Mouse (Mus musculus): ENCODE results near the gene Atg14. TPM values are rescaled to one million over a fixed set of nuclear protein-coding genes. Genes with fewer than 3 reads are reported as not detected.

Atg14 gene
- total RNA-seq, 4 experiments from 2014 or later: 18.2 to 21.9 (median 20.7) TPM

GRCm38 (mm10) chr14:47510244-47510643 lies 60.2 kb downstream of the Atg14 start:
- no peak for DNase-seq (ENCODE audit: low spot score in 2 of 2)

- DNase-seq (ENCODE audit: low spot score in 2 of 2): no peak
Observed at GRCm38 (mm10) chr14:47508035-47508434, 62.4 kb downstream of the Atg14 start.

GRCm38 (mm10) chr14:47506676-47507075 lies 63.8 kb downstream of the Atg14 start:
- DNase-seq (ENCODE audit: low spot score in 2 of 2): no peak

DNA sequence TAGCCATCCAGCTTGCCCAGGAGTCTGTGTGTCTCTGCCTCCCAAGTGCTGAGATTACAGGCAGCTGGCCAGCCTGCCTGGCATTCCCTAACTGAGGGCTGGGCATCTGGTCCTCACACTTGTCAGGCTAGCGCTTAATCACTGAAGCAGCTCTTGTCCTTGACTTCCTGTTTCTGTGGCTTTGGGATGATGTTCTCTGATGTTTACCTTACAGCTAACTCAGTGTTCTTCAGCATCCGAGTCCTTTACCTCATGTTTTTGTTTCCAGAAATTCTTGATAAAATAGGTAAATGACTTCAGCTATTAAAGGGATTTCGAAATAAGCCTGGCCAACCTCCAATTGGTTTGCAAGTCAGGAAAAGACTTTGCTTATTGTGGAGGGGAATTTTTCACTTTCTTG lies 66.4 kb downstream of the Atg14 start:
- peak in 1 of 2 experiments; percentile 32 for DNase-seq (ENCODE audit: low spot score in 2 of 2)

DNA sequence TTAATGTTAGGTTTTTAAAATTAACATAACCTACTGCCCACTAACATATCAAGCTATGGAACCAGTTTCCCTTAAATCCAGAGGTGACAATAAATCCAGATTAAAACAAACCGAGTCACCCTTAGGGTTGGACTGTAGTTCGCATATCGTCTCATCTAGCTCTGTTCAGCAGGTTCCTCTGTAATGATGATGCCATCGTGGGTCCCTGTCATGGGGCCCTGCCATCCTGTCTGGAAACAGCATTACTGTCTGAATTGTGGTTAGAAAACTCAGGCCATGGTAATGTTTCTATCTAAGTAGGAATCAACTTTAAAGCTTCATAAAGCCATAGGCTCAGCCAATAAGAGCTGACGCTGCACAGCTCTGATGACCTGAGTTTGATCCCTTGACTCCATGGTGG lies 71.8 kb downstream of the Atg14 start:
- no peak for DNase-seq (ENCODE audit: low spot score in 2 of 2)

- DNase-seq (ENCODE audit: low spot score in 2 of 2): no peak
Observed at GRCm38 (mm10) chr14:47497166-47497565, 73.3 kb downstream of the Atg14 start.

DNA sequence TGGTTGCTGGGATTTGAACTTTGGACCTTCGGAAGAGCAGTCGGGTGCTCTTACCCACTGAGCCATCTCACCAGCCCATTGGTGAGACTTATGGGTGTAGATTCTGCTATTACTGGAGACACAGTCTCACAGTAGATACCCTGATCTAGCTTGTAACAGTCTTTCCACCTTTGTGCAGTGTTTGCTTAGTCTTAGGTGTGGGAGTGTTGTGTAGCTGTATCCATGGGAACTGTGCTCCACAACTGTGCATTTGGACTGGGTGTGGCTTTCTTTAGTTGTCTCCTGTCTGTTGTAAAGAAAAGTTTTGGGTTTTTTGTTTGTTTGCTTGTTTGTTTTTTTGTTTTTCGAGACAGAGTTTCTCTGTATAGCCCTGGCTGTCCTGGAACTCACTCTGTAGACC lies 74.5 kb downstream of the Atg14 start:
- DNase-seq (ENCODE audit: low spot score in 2 of 2): no peak

GRCm38 (mm10) chr14:47493592-47494361 lies 76.7 kb downstream of the Atg14 start:
- no peak for DNase-seq (ENCODE audit: low spot score in 2 of 2)

Other genes starting within 250 kb of the Atg14 start
- 1 to 10 TPM in 2 of 4 experiments, under 1 TPM in 1, not detected in 1; 0.79 to 2.8 (median 2.6) TPM for gene Lgals3, start 202.9 kb downstream of the Atg14 start, total RNA-seq (2022)
- gene Dlgap5, start 152.2 kb downstream of the Atg14 start, total RNA-seq (2022): 1 to 10 TPM in 1 of 4 experiments, under 1 TPM in 2, not detected in 1; 0.52 to 1.4 (median 0.70) TPM
- gene Fbxo34, start 120.2 kb downstream of the Atg14 start, total RNA-seq (2022): 10 to 100 TPM; 79.4 to 98.3 (median 87.4) TPM
- 10 to 100 TPM; 75.6 to 86.9 (median 83.7) TPM for gene Ktn1, start 77.8 kb upstream of the Atg14 start, total RNA-seq (2022)